Mouse (Mus musculus) forebrain, embryonic 15.5 days (tissue): Measurements from ENCODE around the gene Gm42791. TPM values are rescaled to one million over a fixed set of nuclear protein-coding genes. Genes with fewer than 3 reads are reported as not detected.

Experiments
- ATAC-seq: fragments of 200-750 bp; cut with Nextera tagmentation; replicated peaks from 2 replicates; pipeline ENCODE4 v1.8.0; 2017; ENCODE audit warnings: mild to moderate bottlenecking, moderate TSS enrichment, moderate library complexity
- H3K27ac ChIP-seq: fragments of 300-500 bp; sonication (generic); replicated peaks from 2 replicates; pipeline ENCODE4 v1.5.1; 2015; ENCODE audit warnings: mild to moderate bottlenecking, inconsistent platforms
- H3K27me3 ChIP-seq: fragments of 300-500 bp; sonication (generic); 2 replicates; pipeline ENCODE4 v1.6.1; 2015; ENCODE audit warnings: inconsistent platforms
- H3K36me3 ChIP-seq: fragments of 300-500 bp; sonication (generic); 2 replicates; pipeline ENCODE4 v1.6.1; 2015; ENCODE audit warnings: mild to moderate bottlenecking, inconsistent platforms
- H3K4me1 ChIP-seq: fragments of 300-500 bp; sonication (generic); 2 replicates; pipeline ENCODE4 v1.6.1; 2015; ENCODE audit warnings: inconsistent platforms
- H3K4me2 ChIP-seq: fragments of 300-500 bp; sonication (generic); replicated peaks from 2 replicates; pipeline ENCODE4 v1.6.1; 2015; ENCODE audit warnings: mild to moderate bottlenecking, inconsistent platforms
- H3K4me3 ChIP-seq: fragments of 300-500 bp; sonication (generic); 2 replicates; pipeline ENCODE4 v1.5.1; 2015; ENCODE audit warnings: mild to moderate bottlenecking, inconsistent platforms
- H3K9ac ChIP-seq: fragments of 300-500 bp; sonication (generic); replicated peaks from 2 replicates; pipeline ENCODE4 v1.6.1; 2015; ENCODE audit warnings: mild to moderate bottlenecking, inconsistent platforms
- H3K9me3 ChIP-seq: fragments of 300-500 bp; sonication (generic); 2 replicates; pipeline ENCODE4 v1.6.1; 2016; ENCODE audit warnings: inconsistent platforms
- WGBS: fragments of 180-500 bp; shearing (Covaris S2); methylation state at CpG from one replicate; pipeline ENCODE4 v1.1.7; 2015; ENCODE audit warnings: mixed read lengths; 5-methylcytosine and 5-hydroxymethylcytosine counted together
- polyA plus RNA-seq: library from polyadenylated mRNA; unstranded; fragments of >200 nt; fragmentation: Nextera tagmentation; extraction: Ambion mirVana; gene quantifications from 2 replicates; pipeline ENCODE4 v1.2.1, GENCODE M21; 2015

Gene Gm42791
- polyA plus RNA-seq, 1 experiment from 2014 or later: 7.4 TPM

- Histone ChIP-seq H3K27ac (no peak overlapping the region), H3K4me2 (no peak overlapping the region), H3K4me1 (peaks cover 12% of the 10 kb centered on the region), H3K9ac (no peak overlapping the region), H3K4me3 (no peak overlapping the region), H3K36me3 (no peaks in the 10 kb centered on the region), H3K9me3 (no peaks in the 10 kb centered on the region), H3K27me3 (no peaks in the 10 kb centered on the region)
- 45% methylated on average over 9 of the region's 9 CpGs for WGBS
- no peak for ATAC-seq
These were observed 36.6 kb downstream of the Gm42791 start for GRCm38 (mm10) chr5:148958355-148958754.

DNA sequence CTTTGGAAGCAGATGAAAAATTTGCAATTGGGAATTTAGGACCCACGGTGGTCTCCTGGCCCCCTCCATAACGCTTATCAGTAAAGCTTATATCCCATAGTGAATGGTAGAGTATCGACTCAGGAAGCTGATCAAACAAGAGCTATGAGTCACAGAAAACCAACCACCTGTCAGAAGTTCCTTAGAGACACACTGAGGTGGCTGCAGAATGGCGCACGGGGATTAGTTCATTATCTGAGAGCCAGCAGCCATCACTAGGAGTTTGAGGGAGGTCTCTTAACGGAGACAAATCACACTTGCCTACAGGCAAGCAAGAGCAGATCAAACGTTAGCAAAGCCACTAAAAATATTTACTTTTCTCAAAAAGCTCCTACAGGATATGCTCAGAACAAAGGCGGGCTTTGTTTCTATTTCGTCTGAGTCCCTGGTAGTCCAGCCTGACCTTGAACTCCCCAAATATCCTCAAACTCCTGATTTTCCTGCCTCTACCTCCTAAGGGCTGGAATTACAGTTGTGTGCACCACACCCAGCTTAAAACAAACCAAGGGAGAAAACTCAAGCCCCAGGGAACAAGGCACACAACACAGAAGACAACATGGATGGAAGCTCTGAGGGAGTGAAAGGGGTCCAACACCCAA, 37.9 kb downstream of the Gm42791 start:
- no peak for ATAC-seq
- H3K4me3 ChIP-seq: no peak overlapping the region

GRCm38 (mm10) chr5:148956091-148956490, 38.9 kb downstream of the Gm42791 start:
- no peak overlapping the region for H3K4me2 ChIP-seq
- H3K9ac ChIP-seq: no peak overlapping the region
- no peak overlapping the region for H3K4me3 ChIP-seq
- no peaks in the 10 kb centered on the region for H3K27me3 ChIP-seq
- H3K27ac ChIP-seq: no peak overlapping the region
- WGBS: 83% methylated on average over 9 of the region's 9 CpGs
- no peak for ATAC-seq
- no peaks in the 10 kb centered on the region for H3K9me3 ChIP-seq
- H3K4me1 ChIP-seq: peaks cover 12% of the 10 kb centered on the region
- no peaks in the 10 kb centered on the region for H3K36me3 ChIP-seq

More for the DNA sequence above, 37.9 kb downstream of the Gm42791 start:
- Histone ChIP-seq H3K9ac (no peak overlapping the region), H3K9me3 (no peaks in the 10 kb centered on the region), H3K4me2 (no peak overlapping the region), H3K27ac (no peak overlapping the region), H3K4me1 (peaks cover 12% of the 10 kb centered on the region), H3K27me3 (no peaks in the 10 kb centered on the region), H3K36me3 (no peaks in the 10 kb centered on the region)
- 74% methylated on average over 9 of the region's 9 CpGs for WGBS

DNA sequence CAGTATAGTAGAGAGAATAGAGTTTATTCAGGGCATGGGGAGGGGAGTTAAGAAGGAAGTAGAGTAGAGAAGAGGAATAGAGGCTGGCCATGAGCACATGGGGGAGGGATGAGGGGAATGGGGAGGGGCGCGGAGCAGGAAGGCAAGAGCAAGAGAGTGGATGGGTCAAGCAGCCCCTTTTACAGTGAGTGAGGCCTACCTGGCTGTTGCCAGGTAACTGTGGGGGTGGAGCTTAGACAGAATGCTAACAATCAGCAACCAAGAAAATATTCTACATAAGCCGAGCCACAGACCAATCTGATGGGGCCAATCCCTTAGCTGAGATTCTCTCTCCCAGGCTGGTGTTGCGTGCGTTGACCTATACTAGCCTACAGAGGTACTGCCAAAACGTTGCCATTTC, 39.4 kb downstream of the Gm42791 start:
- no peaks in the 10 kb centered on the region for H3K9me3 ChIP-seq
- no peak overlapping the region for H3K4me3 ChIP-seq
- peaks cover 12% of the 10 kb centered on the region for H3K4me1 ChIP-seq
- no peak overlapping the region for H3K9ac ChIP-seq
- 88% methylated on average over 6 of the region's 6 CpGs for WGBS
- no peak overlapping the region for H3K4me2 ChIP-seq
- ATAC-seq: no peak
- no peaks in the 10 kb centered on the region for H3K27me3 ChIP-seq
- H3K36me3 ChIP-seq: no peaks in the 10 kb centered on the region
- no peak overlapping the region for H3K27ac ChIP-seq

- WGBS: 82% methylated on average over 22 of the region's 22 CpGs
- Histone ChIP-seq H3K9me3 (no peaks in the 10 kb centered on the region), H3K36me3 (no peaks in the 10 kb centered on the region), H3K9ac (no peak overlapping the region), H3K27ac (no peak overlapping the region), H3K27me3 (no peaks in the 10 kb centered on the region), H3K4me1 (peaks cover 7% of the 10 kb centered on the region), H3K4me3 (no peak overlapping the region), H3K4me2 (no peak overlapping the region)
- no peak for ATAC-seq
These were observed 40.5 kb downstream of the Gm42791 start for GRCm38 (mm10) chr5:148954314-148955060.

DNA sequence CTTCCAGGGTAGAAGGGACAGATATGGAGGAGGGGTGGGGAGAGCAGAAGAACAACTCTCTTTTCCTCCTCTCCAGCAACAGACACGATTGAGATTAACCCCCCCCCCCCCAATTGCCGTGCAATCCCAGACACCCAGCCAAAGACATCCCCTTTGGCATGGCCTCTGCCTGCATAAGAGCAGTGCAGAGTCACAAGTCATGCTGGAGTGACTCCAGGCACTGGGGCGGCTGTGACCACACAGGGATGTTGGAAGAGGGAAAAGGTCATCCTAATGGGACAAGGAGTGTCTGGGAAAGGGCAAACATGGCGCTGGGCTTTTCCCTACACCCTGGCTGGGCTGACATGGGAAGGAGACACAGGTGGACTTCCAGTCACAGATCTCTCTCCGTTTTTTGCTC, 41.8 kb downstream of the Gm42791 start:
- ATAC-seq: no peak
- H3K4me2 ChIP-seq: no peak overlapping the region
- no peaks in the 10 kb centered on the region for H3K9me3 ChIP-seq
- H3K4me1 ChIP-seq: no peaks in the 10 kb centered on the region
- no peak overlapping the region for H3K27ac ChIP-seq
- no peaks in the 10 kb centered on the region for H3K36me3 ChIP-seq
- H3K27me3 ChIP-seq: no peaks in the 10 kb centered on the region
- WGBS: 80% methylated on average over 5 of the region's 5 CpGs
- H3K9ac ChIP-seq: no peak overlapping the region
- H3K4me3 ChIP-seq: no peak overlapping the region

GRCm38 (mm10) chr5:148952419-148952818, 42.5 kb downstream of the Gm42791 start:
- H3K4me1 ChIP-seq: no peaks in the 10 kb centered on the region
- no peak overlapping the region for H3K4me3 ChIP-seq
- H3K27ac ChIP-seq: no peak overlapping the region
- no peaks in the 10 kb centered on the region for H3K36me3 ChIP-seq
- ATAC-seq: no peak
- no peak overlapping the region for H3K9ac ChIP-seq
- H3K27me3 ChIP-seq: no peaks in the 10 kb centered on the region
- no peak overlapping the region for H3K4me2 ChIP-seq
- no peaks in the 10 kb centered on the region for H3K9me3 ChIP-seq
- WGBS: 42% methylated on average over 6 of the region's 6 CpGs

DNA sequence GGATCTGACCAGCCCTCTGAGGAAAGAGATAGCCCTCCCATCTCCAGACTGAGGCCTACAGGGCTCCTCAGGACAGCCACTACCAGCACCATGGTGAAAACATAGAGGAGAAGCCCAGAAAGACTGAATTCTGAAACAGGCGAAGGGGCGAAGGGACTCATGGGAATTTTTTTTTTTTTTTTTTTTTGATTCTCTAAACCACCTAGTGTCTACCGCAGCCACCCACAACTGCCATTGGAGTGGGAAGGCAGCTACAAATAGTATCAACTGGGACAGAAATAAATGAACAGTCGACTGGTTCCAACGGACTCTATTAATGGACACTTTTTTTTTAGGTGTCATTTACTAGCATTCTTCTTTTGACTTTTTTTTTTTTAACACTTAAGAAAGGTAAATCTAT, 43.6 kb downstream of the Gm42791 start:
- Histone ChIP-seq H3K9ac (no peak overlapping the region), H3K4me2 (no peak overlapping the region), H3K4me3 (no peak overlapping the region), H3K9me3 (no peaks in the 10 kb centered on the region), H3K27ac (no peak overlapping the region), H3K36me3 (no peaks in the 10 kb centered on the region), H3K4me1 (no peaks in the 10 kb centered on the region), H3K27me3 (no peaks in the 10 kb centered on the region)
- 91% methylated on average over 5 of the region's 5 CpGs for WGBS
- ATAC-seq: no peak

DNA sequence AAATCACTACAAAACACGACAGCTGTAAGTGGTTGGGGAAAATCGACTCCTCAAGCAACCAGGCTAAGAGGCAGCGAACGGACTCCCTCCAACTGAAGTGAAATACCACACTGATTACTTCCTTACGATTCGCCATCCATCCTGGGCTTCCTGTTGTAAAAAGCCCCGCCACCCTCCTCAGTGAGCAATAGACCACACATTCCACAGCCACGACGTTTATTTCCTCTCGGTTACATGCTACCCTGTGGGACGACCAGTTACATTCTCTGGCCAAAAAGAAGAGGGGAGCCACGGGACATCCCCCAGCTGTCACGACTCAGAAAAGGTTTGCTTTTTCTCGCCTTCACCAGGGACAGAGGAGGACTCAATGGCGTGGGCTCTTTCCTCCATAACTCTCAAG, 44.9 kb downstream of the Gm42791 start:
- Histone ChIP-seq H3K9me3 (no peaks in the 10 kb centered on the region), H3K9ac (no peak overlapping the region), H3K36me3 (no peaks in the 10 kb centered on the region), H3K4me1 (no peaks in the 10 kb centered on the region), H3K27me3 (no peaks in the 10 kb centered on the region), H3K4me3 (no peak overlapping the region), H3K4me2 (no peak overlapping the region), H3K27ac (no peak overlapping the region)
- ATAC-seq: no peak
- WGBS: 72% methylated on average over 15 of the region's 15 CpGs

DNA sequence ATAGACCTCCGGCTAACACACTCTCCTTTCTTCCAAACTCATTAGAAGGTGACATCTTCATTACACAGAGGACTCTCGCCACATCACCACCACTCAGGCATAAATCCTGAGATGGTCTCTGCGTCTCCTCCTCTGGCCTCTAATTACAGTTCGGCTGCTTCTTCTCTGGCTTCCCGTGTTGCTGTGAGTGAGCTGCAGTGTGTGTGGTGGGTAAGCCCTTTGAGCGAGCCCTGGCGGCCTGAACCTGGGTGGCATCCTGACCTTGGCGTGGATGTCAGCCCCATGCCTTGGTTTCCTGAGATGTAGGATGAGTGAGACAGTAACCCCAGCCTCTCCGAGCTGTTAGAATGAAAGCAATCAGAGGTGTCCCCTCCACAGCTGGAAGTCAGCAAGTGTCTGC, 46.4 kb downstream of the Gm42791 start:
- H3K27ac ChIP-seq: no peak overlapping the region
- H3K4me2 ChIP-seq: no peak overlapping the region
- no peak overlapping the region for H3K9ac ChIP-seq
- no peak for ATAC-seq
- no peaks in the 10 kb centered on the region for H3K27me3 ChIP-seq
- no peaks in the 10 kb centered on the region for H3K4me1 ChIP-seq
- no peaks in the 10 kb centered on the region for H3K36me3 ChIP-seq
- no peaks in the 10 kb centered on the region for H3K9me3 ChIP-seq
- H3K4me3 ChIP-seq: no peak overlapping the region
- WGBS: 74% methylated on average over 9 of the region's 9 CpGs

GRCm38 (mm10) chr5:148947412-148947811, 47.5 kb downstream of the Gm42791 start:
- 72% methylated on average over 4 of the region's 4 CpGs for WGBS
- no peaks in the 10 kb centered on the region for H3K36me3 ChIP-seq
- H3K4me1 ChIP-seq: no peaks in the 10 kb centered on the region
- no peak overlapping the region for H3K9ac ChIP-seq
- H3K4me2 ChIP-seq: no peak overlapping the region
- no peak for ATAC-seq
- no peaks in the 10 kb centered on the region for H3K9me3 ChIP-seq
- H3K27me3 ChIP-seq: no peaks in the 10 kb centered on the region
- H3K4me3 ChIP-seq: no peak overlapping the region
- no peak overlapping the region for H3K27ac ChIP-seq

DNA sequence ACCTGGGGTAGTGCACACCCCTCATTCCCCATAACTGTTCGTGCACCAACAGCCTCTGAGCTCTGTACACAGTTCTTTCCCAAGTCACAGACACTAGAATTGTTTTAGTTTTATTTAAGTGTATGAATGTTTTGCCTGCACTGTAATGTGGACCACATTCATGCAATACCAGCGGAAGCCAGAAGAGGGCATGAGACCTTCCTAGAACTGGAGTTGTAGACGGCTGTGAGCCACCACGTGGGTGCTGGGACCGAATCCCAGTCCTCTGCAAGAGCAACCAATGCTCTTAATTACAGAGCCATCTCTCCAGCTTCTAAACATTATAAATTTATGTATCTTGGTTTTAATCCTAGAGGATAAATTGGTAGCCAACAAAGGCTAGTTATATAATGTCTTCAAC, 48.2 kb downstream of the Gm42791 start:
- Histone ChIP-seq H3K9ac (no peak overlapping the region), H3K27ac (no peak overlapping the region), H3K9me3 (no peaks in the 10 kb centered on the region), H3K27me3 (no peaks in the 10 kb centered on the region), H3K4me2 (no peak overlapping the region), H3K4me1 (no peaks in the 10 kb centered on the region), H3K4me3 (no peak overlapping the region), H3K36me3 (no peaks in the 10 kb centered on the region)
- WGBS: 79% methylated on average over 5 of the region's 5 CpGs
- no peak for ATAC-seq

- Histone ChIP-seq H3K36me3 (no peaks in the 10 kb centered on the region), H3K9me3 (no peaks in the 10 kb centered on the region), H3K4me1 (no peaks in the 10 kb centered on the region), H3K27ac (no peak overlapping the region), H3K27me3 (no peaks in the 10 kb centered on the region), H3K4me2 (no peak overlapping the region), H3K4me3 (no peak overlapping the region), H3K9ac (no peak overlapping the region)
- 81% methylated on average over 2 of the region's 2 CpGs for WGBS
- no peak for ATAC-seq
These were observed 49.2 kb downstream of the Gm42791 start for GRCm38 (mm10) chr5:148945735-148946134.
